Mouse (Mus musculus) stomach, embryonic 16.5 days (tissue): ENCODE data around the gene Fbxw11. TPM values are rescaled to one million over a fixed set of nuclear protein-coding genes. Genes with fewer than 3 reads are reported as not detected.
A peak's percentile ranks its signal among the peaks of the same experiment; 100 is the strongest.

Source experiments
- ATAC-seq: fragments of 200-750 bp; cut with Nextera tagmentation; 2 replicates; pipeline ENCODE4 v1.8.0; 2017; ENCODE audit warnings: moderate number of reproducible peaks, moderate TSS enrichment; ENCODE audit not compliant: insufficient read depth, low FRiP score
- H3K27ac ChIP-seq: fragments of 300-500 bp; sonication (generic); 2 replicates; pipeline ENCODE4 v1.5.1; 2014; ENCODE audit warnings: low read length
- H3K27me3 ChIP-seq: fragments of 300-500 bp; sonication (generic); 2 replicates; pipeline ENCODE4 v1.6.1; 2014; ENCODE audit warnings: low read length, control low read depth, mixed read lengths; ENCODE audit not compliant: control insufficient read depth, insufficient read depth
- H3K36me3 ChIP-seq: fragments of 300-500 bp; sonication (generic); 2 replicates; pipeline ENCODE4 v1.6.1; 2014; ENCODE audit warnings: low read length; ENCODE audit not compliant: control insufficient read depth, insufficient read depth
- H3K4me1 ChIP-seq: fragments of 300-500 bp; sonication (generic); 2 replicates; pipeline ENCODE4 v1.6.1; 2014; ENCODE audit warnings: low read length, control low read depth, mixed read lengths; ENCODE audit not compliant: control insufficient read depth, insufficient read depth
- H3K4me2 ChIP-seq: fragments of 300-500 bp; sonication (generic); 2 replicates; pipeline ENCODE4 v1.6.1; 2014; ENCODE audit warnings: low read depth, low read length, mixed read lengths
- H3K4me3 ChIP-seq: fragments of 300-500 bp; sonication (generic); replicated peaks from 2 replicates; pipeline ENCODE4 v1.5.1; 2014; ENCODE audit warnings: mild to moderate bottlenecking, low read length
- H3K9ac ChIP-seq: fragments of 300-500 bp; sonication (generic); 2 replicates; pipeline ENCODE4 v1.6.1; 2014; ENCODE audit warnings: low read length
- H3K9me3 ChIP-seq: fragments of 300-500 bp; sonication (generic); replicated peaks from 2 replicates; pipeline ENCODE4 v1.6.1; 2016; ENCODE audit warnings: low read length, control low read depth; ENCODE audit not compliant: control insufficient read depth
- WGBS: fragments of 180-500 bp; shearing (Covaris S2); extraction: QIAGEN DNeasy Blood & Tissue Kit; methylation state at CpG from one replicate; pipeline ENCODE4 v1.1.7; 2014; 5-methylcytosine and 5-hydroxymethylcytosine counted together
- polyA plus RNA-seq: library from polyadenylated mRNA; unstranded; fragments of >200 nt; fragmentation: Nextera tagmentation; extraction: Ambion mirVana; gene quantifications from 2 replicates; pipeline ENCODE4 v1.2.1, GENCODE M21; 2015

Fbxw11 gene
- polyA plus RNA-seq, 1 experiment from 2014 or later = 65.0 TPM

DNA sequence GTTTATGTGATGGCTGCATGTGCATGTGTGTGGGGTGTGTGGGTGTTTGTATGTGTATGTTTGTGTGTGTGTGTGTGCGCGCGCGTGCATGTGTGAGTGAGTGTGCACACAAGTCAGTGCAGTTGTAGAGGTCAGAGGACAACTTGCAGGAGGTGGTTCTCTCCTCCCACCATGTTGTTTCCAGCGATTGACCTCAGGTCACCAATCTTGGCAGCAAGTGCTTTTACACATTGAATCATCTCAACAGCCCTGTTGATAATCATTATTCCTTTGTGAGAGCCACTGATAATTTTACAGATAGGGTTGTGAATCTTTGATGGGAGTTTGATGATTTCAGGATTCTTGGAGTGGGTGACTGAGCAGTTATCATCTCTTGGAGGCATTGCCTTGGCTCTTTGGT is 9.9 kb upstream of the Fbxw11 start:
- H3K36me3 ChIP-seq = no peaks in the 10 kb centered on the region
- WGBS = 95% methylated on average over 5 of the region's 5 CpGs
- H3K9ac ChIP-seq = no peak overlapping the region
- H3K4me1 ChIP-seq = 0 out of 2 replicates have a peak, but pooled peaks cover 4% of the 10 kb centered on the region
- H3K4me3 ChIP-seq = no peak overlapping the region
- H3K27ac ChIP-seq = no peak overlapping the region
- no peak overlapping the region for H3K4me2 ChIP-seq
- H3K27me3 ChIP-seq = no peaks in the 10 kb centered on the region
- ATAC-seq = no peak
- no peaks in the 10 kb centered on the region for H3K9me3 ChIP-seq

DNA sequence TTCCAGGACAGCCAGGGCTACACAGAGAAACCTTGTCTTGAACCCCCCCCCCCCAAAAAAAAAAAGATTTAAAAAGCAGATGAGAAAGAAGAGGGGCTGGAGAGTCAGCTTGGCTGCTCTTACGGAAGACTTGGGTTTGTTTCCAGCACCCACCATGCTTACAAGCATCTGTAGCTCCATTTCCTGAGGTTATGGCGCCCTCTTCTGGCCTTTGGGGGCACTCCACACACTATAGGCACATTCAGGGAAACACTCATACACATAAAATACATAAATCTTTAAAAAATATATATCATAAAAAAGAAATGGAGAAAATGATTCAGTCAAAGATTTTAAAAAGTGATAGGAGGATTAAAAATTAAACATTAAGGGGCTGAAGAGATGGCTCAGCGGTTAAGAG is 9.0 kb upstream of the Fbxw11 start:
- H3K4me2 ChIP-seq = no peak overlapping the region
- no peak overlapping the region for H3K27ac ChIP-seq
- H3K36me3 ChIP-seq = no peaks in the 10 kb centered on the region
- 73% methylated on average over 3 of the region's 3 CpGs for WGBS
- H3K9me3 ChIP-seq = no peaks in the 10 kb centered on the region
- H3K4me3 ChIP-seq = no peak overlapping the region
- no peaks in the 10 kb centered on the region for H3K27me3 ChIP-seq
- ATAC-seq = no peak
- H3K9ac ChIP-seq = no peak overlapping the region
- H3K4me1 ChIP-seq = 0 out of 2 replicates have a peak, but pooled peaks cover 4% of the 10 kb centered on the region

DNA sequence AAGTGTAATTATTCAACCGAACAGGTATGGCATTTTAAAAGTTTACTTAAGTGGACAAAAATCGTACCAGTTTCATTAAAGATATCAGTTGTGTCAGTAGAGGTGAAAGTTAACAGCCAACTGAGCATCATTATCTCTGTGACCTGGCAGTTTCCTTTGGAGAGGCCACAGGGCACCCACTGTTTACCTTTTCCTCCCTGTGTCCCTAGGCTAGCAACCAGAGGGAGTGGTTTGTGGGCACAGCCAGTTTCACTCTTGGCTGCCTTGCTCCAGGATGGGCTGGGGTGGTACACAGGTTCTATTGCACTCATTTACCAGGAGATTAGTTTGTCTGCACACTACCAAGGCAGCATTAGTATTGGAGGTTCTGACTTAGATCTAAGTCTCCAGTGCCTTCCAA is 8.4 kb upstream of the Fbxw11 start:
- H3K4me2 ChIP-seq = no peak overlapping the region
- WGBS = 32% methylated on average over 2 of the region's 2 CpGs
- no peak overlapping the region for H3K4me3 ChIP-seq
- no peak overlapping the region for H3K9ac ChIP-seq
- H3K9me3 ChIP-seq = no peaks in the 10 kb centered on the region
- ATAC-seq = peak; percentile 66; the same call in 1 of the 2 replicates
- H3K4me1 ChIP-seq = 0 out of 2 replicates have a peak, but pooled peaks cover 4% of the 10 kb centered on the region
- H3K36me3 ChIP-seq = no peaks in the 10 kb centered on the region
- H3K27ac ChIP-seq = no peak overlapping the region
- no peaks in the 10 kb centered on the region for H3K27me3 ChIP-seq

DNA sequence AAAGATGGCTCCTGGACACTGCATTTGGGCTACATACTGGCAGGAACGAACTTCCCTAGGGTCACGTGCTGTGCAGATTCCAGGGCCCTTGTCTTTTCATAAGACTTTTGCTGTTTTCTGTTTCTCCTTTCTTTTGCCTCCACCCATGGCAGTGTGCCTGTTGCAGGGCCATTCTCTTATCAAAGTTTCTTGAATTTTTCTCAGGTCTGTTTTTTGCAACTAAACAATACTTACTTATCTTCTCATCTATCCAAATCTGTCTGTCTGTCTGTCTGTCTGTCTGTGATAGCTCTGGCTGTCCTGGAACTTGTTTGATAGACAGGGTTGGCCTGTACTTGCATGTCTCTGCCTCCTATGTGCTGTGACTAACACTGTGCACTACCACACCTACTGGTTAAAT is 7.7 kb upstream of the Fbxw11 start:
- H3K9me3 ChIP-seq = no peaks in the 10 kb centered on the region
- no peak overlapping the region for H3K4me2 ChIP-seq
- H3K27ac ChIP-seq = no peak overlapping the region
- H3K4me3 ChIP-seq = no peak overlapping the region
- no peak for ATAC-seq
- H3K27me3 ChIP-seq = no peaks in the 10 kb centered on the region
- 0 out of 2 replicates have a peak, but pooled peaks cover 4% of the 10 kb centered on the region for H3K4me1 ChIP-seq
- no peaks in the 10 kb centered on the region for H3K36me3 ChIP-seq
- whole genome bisulfite sequencing = 56% methylated on average over 2 of the region's 2 CpGs
- no peak overlapping the region for H3K9ac ChIP-seq

DNA sequence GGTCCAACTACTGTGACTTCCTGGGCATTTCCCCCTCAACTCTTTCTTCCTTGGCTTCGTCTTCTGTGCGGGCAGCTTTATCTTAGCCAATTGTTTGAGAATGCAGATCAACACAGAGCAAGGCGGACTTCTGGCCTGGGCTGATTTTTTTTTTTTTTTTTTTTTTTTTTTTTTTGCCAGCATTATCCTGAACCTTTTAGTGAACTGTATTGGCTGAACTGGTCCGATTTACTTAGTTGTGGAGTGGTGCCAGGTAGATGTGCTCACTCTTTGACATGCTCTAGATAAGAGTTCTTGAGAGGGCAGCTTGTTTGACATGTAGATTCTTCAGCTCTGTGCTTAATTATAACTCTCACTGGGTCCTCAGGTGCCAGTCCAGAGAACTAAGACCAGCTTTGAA is 6.2 kb upstream of the Fbxw11 start:
- Histone ChIP-seq H3K9me3 (no peaks in the 10 kb centered on the region), H3K36me3 (no peaks in the 10 kb centered on the region), H3K27ac (no peak overlapping the region), H3K4me3 (no peak overlapping the region), H3K4me2 (no peak overlapping the region), H3K4me1 (peaks cover 14% of the 10 kb centered on the region), H3K27me3 (no peaks in the 10 kb centered on the region), H3K9ac (no peak overlapping the region)
- WGBS = 50% methylated on average over 4 of the region's 4 CpGs
- no peak for ATAC-seq

DNA sequence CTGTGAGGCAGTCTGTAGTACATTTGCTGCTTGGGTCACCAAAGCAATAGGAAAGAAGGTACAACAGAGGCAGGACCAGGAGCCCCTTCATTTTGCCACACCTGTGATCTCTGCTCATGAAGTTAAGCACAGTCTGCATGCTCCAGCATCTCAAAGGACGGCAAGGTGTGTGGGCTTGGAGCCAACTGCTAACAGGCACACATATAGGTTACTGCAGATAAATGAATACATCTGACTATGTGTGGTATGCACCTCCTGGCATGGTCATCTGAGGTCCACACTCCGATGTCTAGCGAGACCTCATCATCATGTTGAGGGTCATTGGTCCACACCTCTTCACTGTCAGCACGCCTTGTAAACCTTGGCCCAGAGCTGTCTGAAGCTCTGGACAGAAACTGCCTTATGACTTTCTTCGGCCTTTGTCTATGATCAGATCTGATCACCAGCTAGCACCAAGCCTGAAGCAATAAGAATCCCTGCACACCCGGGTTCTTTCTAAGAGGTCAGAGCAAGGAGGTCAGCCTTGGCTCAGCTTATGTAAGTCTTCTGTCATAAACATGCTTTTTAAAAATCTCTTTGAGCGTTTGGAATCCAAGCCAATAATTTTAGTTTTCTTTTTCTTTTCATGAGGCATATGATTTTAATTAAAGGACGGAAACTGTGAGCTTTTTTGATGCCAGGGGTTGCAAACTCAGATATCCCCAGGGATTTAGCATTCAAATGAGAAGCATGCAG is 3.8 kb upstream of the Fbxw11 start:
- no peaks in the 10 kb centered on the region for H3K36me3 ChIP-seq
- H3K9me3 ChIP-seq = no peaks in the 10 kb centered on the region
- no peak overlapping the region for H3K27ac ChIP-seq
- ATAC-seq = no peak
- no peak overlapping the region for H3K4me2 ChIP-seq
- H3K9ac ChIP-seq = no peak overlapping the region
- no peak overlapping the region for H3K4me3 ChIP-seq
- 81% methylated on average over 8 of the region's 8 CpGs for WGBS
- H3K27me3 ChIP-seq = no peaks in the 10 kb centered on the region
- peaks cover 19% of the 10 kb centered on the region for H3K4me1 ChIP-seq

DNA sequence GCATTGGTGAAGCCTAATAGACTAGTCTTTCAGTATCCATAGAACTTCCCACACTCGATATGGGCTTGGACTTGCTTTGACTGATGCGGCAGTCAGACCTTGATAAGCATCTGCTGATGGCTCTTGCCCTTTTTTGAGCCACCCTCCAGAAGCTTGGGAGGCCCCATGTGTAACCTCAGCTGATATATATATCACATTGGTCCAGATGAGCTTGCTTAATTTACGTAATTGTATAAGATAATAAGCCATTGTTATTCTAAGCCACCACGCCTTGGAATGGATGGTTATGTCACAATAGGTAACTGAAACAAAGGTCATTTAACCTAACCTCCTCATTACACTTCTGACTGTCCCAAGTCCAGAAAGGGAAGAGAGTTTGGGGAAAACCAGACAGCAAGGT is 1.9 kb upstream of the Fbxw11 start:
- Histone ChIP-seq H3K27me3 (no peaks in the 10 kb centered on the region), H3K27ac (no peak overlapping the region), H3K9me3 (no peaks in the 10 kb centered on the region), H3K4me3 (no peak overlapping the region), H3K4me2 (no peak overlapping the region), H3K36me3 (no peaks in the 10 kb centered on the region), H3K4me1 (peaks cover 20% of the 10 kb centered on the region), H3K9ac (no peak overlapping the region)
- WGBS = 83% methylated on average over 4 of the region's 4 CpGs
- ATAC-seq = no peak

DNA sequence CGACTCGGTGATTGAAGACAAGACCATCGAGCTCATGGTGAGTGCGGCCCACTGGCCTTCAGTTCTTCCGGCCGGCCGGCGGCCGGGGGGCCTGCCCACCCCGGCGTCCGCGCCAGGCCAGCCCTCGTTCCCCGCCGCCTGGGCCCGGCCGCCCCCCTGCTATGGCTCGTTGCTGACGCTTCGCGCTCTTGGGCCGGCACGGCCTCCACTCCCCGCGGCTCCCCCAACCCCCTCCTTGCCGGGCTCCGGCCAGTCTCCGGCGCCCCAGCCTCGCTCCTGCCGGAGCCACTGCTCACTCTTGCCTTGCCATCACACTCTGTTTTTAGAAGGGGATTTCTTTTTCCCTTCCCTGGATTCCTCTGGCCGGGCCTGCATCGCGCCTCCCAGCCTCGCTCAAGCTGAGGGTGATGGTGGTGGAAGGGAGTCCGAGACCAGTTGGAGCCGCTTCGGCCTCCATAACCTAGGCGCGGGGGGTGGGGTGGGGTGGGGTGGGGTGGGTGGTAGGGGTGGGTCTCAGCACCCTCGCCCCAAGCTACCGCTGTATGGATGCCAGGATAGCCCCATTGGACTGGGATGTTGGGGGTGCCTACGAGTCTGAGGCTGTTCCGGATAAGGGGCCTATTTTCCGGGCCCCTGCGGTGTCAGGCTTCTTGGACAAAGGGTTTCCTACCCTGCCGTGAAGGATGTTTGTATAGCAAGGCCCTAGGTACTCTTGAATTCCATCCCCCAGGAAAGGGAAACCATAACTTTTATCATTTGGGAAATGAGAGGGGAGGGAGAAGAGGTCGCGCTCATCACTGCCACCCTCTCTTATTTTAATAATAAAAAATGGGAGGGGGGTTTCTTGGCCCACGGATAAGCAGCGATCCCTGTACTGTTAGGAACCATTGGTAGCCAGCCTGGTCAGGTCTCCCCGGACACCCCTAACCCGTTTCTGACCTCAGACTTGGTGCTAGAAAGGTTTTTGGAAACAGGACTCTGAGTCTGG is 669 bp downstream of the Fbxw11 start:
- peak overlapping the region; percentile 99 for H3K9ac ChIP-seq
- peaks cover 20% of the 10 kb centered on the region for H3K4me1 ChIP-seq
- H3K4me2 ChIP-seq = peak overlapping the region; percentile 84
- ATAC-seq = peak; percentile 59
- peak overlapping the region; percentile 98 for H3K27ac ChIP-seq
- WGBS = under 1% methylated on average over 54 of the region's 54 CpGs
- peak overlapping the region; percentile 74 for H3K4me3 ChIP-seq
- H3K27me3 ChIP-seq = no peaks in the 10 kb centered on the region
- no peaks in the 10 kb centered on the region for H3K9me3 ChIP-seq
- no peaks in the 10 kb centered on the region; the same call in 1 of the 2 replicates for H3K36me3 ChIP-seq

DNA sequence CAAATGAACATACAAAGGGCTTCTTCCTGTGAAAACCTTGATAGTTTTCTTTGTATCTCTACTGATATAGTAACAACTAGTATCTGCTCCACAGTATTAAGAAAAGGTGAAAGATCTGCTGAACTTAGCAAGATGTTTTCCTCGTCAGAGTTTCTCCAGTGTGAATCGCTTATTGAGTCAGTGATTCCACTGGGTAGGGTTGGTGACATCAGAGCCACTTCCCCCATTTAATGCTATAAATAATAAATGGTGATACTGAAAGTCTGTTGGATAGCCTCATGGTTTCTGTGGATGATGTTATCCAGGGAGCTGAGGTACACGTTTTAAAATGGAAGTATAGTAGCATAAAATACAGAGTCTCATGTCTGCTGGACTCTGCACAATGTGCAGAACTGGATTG is 1.5 kb downstream of the Fbxw11 start:
- peak overlapping the region; percentile 84 for H3K4me2 ChIP-seq
- no peaks in the 10 kb centered on the region for H3K27me3 ChIP-seq
- ATAC-seq = no peak
- H3K9me3 ChIP-seq = no peaks in the 10 kb centered on the region
- no peaks in the 10 kb centered on the region; the same call in 1 of the 2 replicates for H3K36me3 ChIP-seq
- peak overlapping the region; percentile 74 for H3K4me3 ChIP-seq
- WGBS = 17% methylated on average over 3 of the region's 3 CpGs
- peak overlapping the region; percentile 98 for H3K27ac ChIP-seq
- H3K4me1 ChIP-seq = peaks cover 20% of the 10 kb centered on the region
- H3K9ac ChIP-seq = peak overlapping the region; percentile 99
